Mouse (Mus musculus) ovary, adult 18-20 months (tissue): Measurements from ENCODE around the gene Sept1.
A peak's percentile ranks its signal among the peaks of the same experiment; 100 is the strongest.

ENCODE experiments used
- DNase-seq: peaks from one replicate; pipeline ENCODE4 v3.0.0; 2022; ENCODE audit warnings: low spot score, mixed read lengths

Gene Sept1

DNA sequence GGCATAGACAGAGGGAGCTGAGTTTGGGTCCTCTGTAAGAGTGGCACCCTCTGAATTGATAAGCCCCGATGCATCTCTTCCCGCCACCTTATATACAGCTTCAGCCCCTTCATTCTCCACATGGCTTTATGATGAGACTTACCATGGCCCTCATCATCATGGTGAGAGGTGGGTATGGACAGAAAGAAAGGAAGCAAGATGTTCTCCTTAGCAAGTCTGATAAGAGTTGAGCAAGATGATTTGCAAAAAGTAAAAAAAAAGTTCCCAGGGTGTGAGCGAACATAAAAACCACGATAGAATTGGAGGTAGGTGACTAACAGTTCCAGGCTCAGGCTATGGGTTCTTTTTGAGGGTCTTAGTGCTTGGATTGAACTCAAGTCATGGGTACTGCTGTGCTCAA, 14.3 kb downstream of the Sept1 start:
- DNase-seq = no peak

DNA sequence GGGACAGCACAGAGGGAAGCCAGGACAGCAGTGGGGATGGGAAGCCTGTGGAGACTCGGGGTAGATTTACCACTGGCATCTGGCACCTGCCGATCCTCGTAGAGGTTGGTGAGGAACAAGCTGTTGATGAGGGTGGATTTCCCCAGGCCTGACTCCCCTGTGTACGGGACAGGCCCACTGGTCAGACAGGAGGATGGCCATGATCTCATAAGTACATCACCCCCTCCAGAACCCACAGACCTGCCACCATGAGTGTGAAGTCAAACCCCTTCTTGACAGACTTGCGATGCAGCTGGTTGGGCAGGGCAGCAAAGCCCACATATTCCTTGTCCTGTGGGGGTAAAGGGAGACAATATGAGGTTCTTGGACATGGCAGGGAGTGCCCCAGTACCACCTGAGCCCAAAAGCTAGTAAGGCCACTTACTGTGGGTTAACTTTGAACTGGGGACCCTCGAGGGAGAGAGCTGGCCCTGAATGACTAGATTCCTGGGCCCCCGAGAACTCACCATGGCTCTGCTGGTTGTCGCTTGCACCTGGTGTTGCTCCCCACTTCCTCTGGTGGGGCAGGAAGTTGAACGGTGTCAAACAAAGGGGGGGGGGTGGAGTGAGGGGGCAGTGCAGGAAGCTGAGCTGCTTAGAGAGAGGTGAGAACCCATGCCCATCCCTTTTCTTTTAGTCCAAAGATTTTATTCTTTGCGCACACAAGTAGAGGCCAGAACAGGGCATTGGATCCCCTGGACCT, 14.9 kb downstream of the Sept1 start:
- no peak for DNase-seq

DNA sequence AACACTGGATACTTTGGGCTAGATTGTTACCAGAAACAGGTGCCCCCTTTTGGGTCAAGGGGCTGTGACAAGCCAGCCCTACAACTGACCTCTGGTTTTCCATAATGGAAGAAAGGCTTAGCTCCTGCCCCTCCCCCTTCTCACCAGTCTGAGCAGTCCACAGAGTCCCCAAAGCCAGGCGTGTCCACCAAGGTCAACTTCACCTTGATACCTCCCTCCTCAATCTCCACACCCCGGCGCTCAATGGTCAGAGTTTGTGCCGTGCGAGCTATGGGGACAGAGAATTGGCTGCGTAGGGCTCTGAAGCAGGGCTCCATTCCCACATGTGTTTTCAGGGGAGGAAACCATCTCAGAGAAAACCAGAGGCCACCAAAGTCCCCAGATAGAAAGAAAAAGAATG, 15.5 kb downstream of the Sept1 start:
- DNase-seq = no peak

DNA sequence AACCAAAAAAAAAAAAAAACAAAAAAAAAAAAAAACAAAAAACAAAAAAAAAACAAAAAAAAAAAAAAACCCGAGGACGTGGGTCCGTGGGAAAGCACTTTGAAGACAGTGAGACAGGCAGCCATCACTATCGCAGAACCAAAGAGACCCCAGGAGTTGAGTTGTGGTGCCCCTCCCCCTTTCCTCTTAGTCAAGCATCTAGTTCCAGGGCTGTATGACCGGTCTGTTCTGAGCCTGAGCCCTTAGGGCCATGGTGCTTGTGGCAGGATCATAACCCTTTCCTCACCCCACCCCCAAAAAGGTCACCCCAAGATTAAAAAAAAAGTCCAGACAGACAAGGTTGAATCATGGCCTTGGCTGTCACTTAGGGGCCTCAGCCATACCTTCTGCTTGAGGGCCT, 16.6 kb downstream of the Sept1 start:
- no peak for DNase-seq

DNA sequence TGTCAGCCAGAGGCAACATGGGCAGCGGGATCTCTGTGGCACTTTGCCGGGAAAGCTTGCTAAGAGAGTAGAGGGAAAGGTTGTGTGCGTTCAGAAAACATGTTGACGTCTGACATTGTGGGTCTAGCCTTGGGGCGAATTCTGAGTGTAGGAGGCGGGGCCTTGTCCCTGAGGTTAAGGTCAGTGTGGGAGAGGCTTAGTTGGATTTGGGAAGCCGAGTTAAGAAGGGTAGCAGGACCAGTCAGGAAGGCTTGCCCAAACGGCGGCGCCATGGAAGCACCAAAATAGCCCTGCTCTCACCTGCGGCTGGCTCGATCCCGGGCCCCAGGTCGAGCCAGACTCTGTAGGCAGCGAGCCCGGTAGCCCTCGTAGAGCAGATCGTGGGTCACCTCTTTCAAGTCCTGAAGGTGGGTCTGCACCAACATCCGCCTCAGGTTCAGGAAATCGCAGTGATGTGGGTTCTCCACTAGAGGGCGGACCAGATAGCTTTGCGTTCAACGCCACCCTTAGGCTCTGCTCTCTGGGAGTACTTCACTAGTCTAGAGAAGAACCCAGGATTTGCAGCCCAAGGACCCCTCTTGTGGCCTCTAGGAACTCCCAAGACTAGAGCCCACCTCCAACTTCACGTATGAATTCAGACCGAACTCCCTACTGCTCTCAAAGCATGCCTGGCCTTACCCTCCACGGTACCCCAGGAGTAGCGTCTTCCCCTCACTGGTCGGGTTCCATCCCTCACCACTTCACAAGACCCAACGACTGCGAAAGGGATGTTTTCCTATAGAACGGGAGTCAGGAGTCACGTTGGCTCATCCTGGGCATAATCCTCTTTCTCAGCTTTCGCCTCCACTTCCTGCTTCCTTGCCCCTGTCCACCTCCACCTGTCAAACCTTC, 17.7 kb downstream of the Sept1 start:
- DNase-seq = no peak

DNA sequence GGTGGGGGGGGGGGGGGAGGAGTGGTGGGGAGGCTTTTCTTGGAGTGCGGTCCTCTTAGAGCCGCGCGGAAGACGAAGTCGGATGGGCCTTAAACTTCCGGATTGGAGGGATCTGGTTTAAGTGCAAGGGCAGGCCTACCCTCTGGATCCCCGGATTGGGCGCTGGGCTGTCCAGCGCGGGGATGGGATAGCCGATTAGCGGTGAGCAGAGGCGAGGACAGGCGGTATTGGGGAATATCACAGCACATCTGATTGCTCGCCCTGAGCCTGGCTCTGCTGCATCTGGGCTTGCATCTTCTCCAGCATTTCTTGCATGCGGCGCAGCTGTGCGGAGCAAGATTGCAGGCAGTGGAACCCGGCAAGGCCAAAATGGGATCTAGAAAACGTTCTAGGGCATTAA, 18.4 kb downstream of the Sept1 start:
- DNase-seq = no peak

DNA sequence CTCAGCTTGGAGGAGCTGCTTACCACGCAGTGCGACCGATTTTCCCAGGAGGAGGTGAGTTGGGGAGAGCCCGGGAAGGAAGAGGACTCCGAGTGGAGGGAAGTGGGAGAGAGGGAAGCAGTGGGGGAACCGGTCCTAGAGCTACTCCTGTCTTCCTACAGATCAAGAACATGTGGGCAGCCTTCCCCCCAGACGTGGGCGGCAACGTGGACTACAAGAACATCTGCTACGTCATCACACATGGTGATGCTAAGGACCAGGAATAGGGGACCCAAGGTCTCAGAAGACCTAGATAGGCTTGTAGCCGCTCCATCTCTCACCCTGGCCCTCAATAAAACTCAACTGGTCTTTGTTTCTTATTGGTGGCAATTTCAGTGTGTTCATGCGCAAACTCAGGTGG, 19.0 kb downstream of the Sept1 start:
- DNase-seq = no peak

DNA sequence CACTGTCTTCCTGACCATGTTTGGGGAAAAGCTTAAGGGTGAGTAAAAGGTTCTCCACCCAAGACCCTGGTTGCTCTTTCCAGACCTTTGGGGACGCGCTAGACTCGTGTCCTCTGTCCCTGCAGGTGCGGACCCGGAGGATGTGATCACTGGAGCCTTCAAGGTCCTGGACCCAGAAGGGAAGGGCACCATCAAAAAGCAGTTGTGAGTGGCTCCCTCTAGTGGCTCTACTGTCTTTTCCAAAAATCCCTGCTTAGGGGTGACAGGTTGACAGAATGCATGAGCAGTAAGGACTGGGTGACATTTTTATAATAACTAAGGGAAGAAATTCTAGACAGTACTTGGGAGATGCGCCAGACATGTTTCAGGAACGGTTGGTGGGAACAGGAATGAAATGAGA, 19.4 kb downstream of the Sept1 start:
- no peak for DNase-seq

DNA sequence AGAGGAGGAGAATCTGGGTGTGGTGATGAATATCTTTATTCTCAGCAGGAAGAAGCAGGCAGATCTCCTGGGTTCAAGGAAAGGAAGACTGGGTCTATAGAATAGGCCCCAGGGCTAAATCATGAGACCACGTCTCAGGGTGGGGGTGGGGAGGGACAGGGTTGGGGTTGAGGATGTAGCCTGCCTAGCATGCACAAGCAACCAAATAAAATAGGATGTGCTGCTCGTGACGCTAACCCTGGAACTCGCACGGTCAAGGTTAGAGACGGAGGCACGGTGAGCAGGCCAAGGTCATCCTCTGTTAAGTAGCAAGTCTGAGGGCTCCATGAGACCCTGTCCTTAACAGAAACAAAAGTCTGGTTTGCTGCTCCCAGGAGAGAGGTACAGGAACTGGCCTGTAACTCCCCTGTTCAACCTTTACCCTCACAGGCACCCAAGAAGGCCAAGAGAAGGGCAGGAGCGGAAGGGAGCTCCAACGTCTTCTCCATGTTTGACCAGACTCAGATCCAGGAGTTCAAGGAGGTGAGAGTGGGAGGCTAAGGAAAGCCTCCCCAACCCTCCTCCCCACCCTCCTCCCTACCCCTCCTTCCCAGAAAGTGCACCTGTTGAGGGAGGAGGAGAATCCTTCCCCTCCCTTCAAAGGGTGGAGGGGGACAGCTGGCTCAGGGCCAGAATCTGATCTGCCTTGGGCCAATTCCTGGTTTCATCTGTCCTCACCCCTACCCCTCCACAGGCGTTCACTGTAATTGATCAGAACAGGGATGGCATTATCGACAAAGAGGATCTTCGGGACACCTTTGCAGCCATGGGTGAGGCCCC, 20.3 kb downstream of the Sept1 start:
- no peak for DNase-seq

DNA sequence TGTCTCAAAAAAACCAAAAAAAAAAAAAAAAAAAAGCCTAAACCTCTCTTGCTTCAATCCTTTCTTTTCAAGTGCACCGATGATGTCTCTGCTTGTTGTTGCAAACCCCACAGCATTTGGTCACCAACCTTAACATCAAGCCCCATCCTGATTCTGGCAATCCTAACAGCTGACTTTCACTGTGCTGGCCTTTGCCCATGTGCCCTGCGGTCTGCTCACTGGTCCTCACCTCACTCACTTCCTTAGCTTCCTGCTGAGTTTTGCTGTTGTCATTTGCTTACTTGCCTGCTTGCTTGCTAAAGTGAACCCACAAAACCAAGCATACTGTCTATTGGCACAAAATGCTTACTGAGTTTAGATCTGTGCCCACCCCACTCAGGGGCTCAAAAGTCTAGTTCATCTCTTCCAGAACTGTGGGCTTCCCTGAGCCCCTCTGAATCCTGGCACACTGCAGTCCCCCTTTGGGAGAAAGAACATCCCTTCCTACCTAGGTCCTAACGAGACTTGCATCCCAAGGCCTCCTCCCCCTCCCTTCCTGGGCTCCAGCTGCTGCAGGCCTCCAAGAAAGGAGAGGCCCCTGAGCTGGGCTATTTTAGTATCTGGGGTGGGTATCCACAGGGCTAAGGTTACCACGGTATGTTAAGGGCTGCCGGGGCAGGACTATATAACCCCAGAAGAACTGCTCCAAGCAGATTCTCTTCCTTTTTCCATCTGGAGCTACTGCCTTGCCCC, 21.8 kb downstream of the Sept1 start:
- no peak for DNase-seq

DNA sequence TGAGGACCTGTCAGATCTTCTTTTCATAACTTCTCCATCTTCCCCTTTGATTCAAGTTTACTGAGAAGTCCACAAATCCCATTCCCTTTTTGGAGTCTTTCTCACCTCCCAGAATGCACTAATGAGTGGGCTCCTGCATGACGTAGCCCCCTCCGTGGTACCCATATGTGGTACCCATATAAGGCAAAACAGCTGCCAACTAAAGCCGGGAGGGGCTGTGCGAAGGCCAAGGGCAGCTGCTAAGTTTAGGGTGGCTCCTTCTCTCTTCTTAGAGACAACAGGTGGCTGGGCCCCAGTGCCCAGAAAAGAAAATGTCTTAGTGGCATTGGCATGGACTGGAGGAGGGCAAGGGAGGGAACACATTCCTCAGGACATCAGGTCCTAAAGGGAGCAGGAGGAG, 22.7 kb downstream of the Sept1 start:
- no peak for DNase-seq

DNA sequence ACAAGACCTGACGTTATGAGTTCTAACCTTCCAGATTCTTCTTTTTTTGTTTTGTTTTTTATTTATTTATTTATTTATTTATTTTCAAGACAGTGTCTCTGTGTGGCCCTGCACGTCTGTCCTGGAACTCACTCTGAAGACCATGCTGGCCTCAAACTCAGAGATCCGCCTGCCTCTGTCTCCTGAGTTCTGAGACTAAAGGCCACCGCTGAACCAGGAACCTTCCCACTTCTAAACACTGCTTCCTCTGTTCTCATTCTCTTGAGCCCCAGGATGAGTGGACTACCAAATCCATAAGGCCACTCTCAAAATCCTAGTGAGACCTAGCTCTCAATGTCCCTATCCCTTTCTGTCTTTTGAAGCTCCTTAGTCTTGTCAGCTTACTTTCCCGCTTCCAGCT, 23.1 kb downstream of the Sept1 start:
- DNase-seq = no peak

DNA sequence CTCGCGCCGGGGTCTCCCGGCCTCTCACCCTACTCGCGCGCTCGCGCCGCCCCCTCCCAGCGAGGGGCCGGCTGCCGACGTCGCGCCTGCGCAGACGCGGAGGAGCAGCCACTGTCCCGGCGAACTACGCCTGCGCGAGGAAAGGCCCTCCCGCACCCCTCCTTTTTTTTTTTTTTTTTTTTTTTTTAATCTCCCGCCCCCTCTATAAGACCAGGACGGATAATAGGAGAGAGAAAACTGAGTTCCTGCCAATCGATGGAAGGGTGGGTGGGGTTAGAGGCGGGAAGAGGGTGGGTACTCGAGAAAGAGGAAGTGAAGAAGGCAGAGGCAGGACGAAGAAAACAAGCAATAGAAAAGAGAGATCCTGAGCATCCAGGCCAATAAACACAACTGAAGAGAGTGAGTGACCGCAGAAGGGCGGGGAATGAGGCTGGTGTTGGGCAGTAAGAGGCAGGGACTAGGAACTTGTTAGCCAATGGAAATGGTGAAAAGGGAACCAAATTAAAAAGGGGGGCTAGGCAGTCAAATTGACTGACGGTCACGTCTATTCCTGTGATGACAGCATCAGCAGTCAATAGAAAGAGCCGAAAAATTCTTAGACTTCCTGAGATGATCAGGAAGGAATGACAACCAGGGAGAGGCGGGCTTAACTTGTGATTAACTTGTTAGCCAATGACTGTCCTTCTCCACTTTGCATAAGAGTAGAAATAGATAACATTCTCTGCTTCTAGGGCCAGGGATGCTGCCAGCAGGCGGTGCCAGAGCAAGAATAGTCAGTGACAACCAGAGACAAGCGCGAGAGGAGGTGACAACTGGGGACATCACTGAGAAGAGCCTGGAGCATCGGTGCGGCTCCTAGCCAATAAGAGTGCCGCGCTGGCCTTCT, 24.1 kb downstream of the Sept1 start, which contains the start of gene Mylpf:
Gene Mylpf, plus strand, starts transcription at position 338 of the 886 bp plus-strand sequence.
- peak; percentile 96 for DNase-seq

DNA sequence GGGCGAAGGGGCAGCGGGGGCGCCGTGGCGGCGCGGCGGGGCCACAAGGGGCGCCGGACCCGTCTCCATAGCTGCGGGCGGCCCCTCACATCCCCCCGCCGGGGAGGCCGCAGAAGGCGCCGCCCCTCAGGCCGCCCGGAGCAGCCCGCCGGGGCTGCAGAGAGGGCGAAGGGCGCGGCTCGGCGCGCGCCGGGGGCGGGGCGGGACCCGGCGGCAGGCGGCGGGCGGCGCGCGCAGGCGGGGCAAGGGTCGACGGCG, 24.7 kb downstream of the Sept1 start, which contains the start of gene Tbc1d10b:
Gene Tbc1d10b, minus strand, starts transcription at position 174 of the 258 bp plus-strand sequence.
- DNase-seq = no peak

DNA sequence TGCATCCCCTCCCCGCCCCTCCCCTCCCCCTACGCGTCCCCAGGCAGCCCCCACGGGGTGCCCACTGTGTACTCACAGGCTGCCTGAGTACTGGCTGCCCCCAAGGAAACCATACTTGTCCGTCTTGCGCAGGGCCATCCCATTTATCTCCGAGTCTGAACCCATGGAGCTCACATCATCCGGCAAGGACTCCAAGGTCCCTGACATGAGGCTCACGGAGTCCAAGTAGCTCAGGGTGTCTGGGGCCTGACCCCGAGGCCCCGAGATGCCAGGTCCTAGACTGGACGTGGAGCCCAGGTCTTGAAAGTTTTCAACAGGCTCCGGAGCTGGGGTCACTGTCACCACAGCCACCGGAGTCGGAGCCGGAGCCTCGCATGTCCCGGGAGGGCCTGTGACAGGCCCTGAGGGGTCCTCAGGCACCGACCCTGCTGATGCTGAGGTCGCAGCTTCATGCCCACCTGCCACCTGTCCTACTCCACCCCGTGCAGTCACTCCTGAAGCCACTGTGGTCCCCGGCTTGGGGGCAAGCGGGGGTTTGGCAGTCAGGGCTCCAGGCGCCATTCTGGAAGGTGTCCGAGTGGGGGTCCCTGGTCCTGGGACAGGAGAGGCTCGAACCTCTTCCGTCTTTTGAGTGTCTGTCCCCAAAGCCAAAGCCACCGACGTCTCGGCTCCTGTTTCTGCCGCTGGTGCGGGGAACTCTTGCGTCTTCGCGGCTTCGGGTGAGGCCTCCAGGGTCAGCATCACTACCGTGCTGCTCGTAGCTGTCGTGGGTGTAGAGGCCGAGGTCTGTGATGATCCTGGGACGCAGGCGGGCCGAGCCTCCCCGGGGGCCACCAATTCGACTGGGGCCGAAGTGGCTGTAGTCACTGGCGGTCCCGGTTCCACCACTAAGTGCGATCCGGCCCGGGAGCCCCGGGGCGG, 25.3 kb downstream of the Sept1 start:
- DNase-seq = peak; percentile 35

DNA sequence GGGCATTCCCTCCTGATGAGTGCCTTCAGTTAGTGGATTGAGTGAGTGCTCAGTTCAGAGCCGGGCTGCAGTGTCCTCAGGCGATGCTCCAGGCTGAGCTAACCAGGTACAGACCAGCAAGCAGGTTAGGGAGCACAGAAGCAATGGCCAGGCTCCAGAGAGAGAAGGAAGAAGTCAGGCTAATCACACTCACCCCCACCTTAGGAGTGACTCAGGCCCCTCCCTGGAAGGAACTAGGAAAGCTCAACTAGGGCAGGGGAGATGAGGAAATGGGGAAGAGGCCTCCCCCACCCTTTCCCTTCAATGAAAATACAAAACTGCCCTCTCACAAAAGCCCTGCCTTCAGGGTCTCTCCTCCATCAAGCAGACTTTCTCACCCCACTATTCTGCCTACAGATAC, 26.3 kb downstream of the Sept1 start:
- DNase-seq = no peak

DNA sequence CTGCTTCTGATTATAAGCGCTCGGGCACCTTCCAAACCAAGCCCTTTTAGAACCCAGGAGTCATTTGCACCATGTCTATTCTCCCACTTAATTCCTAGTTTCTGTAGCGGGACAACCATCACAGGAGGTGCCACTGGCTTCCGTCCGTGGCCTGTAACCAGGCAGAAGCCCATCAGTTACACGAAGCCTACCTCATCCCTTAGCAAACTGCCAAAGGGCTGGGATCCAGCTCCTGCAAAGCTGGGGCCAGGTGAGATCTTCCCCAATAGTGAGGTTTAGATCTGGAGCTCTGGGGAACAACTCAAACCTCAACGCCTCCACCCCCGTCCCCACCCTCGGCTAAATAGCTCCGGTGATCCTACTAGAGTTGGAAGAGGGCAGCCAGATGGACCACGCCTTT, 36.4 kb downstream of the Sept1 start:
- no peak for DNase-seq

DNA sequence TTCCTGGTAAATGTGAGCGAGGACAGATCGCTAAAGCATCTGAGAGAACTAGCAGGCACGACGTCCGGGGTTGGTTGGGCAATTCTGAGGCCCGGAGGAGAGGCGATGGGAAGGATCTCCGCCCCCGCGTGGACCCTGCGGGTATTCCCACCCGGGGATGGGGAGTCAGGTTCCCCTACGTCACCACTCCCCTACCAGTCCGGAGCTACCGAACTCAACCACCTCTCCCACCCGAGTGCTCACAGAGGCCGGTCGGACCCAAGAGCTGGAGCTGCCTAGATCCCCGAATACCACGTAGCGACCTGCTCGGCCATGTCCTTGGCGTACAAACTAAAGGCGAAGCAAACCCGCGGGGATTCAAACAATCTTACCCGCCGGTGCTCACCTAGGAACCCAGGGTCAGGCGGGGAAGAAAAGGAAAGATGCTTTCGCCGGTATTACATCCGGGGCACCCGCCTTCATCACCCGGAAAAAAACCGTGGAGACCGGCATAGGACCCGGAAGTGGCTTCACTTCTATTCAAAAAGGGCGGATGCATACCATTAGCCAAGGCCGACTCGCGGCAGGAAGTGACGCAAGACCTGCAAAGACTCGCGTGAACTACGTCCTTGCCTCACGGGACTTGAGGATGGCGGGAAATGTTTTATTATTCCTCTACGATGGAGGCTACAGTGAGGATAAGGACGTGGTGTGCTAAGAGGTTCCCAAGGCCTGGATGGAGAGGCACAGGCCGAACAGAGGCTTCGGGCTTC, 37.2 kb downstream of the Sept1 start, which contains the start of gene Cd2bp2:
Gene Cd2bp2, minus strand, starts transcription at position 507 of the 752 bp plus-strand sequence.
- peak; percentile 94 for DNase-seq

DNA sequence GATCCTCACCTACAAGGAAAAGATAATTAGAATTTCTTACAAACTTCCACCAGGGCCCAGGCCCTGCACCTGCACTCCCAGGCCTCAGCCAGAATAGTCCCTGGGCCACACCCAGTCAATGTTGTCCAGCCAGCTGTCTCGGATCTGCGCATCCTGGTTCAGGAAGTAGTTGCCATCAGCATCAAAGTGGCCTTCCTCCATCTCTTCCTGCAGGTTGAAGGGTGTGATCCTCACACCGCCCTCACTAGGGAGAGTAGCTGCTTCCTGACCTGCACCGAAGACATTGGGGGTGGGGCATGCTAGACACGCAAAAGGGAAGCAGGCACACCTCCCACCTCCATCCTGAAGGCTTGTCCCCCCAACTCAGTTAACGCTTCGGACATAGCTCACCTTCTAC, 38.3 kb downstream of the Sept1 start:
- no peak for DNase-seq
